Mouse (Mus musculus) large intestine, adult 2 months (tissue): Measurements from ENCODE around the gene Ears2. TPM values are rescaled to one million over a fixed set of nuclear protein-coding genes. Genes with fewer than 3 reads are reported as not detected.
"Not testable (repeated sequence)": the region's sequence is repeated elsewhere in the genome, so short reads cannot be mapped to it uniquely, and the experiment has no call there.

ENCODE experiments used
- DNase-seq: peaks from one replicate; pipeline ENCODE4 v3.0.0-alpha.2; 2012; ENCODE audit warnings: low read depth, low spot score
- WGBS: fragments of 180-500 bp; shearing (Covaris S2); methylation state at CpG from one replicate; pipeline ENCODE4 v1.1.7; 2018; 5-methylcytosine and 5-hydroxymethylcytosine counted together
- polyA plus RNA-seq: library from polyadenylated mRNA; depleted of rRNA; stranded (reverse); fragments of >200 nt; gene quantifications from 2 replicates; pipeline ENCODE4 v1.2.3, GENCODE M21; 2012; rRNA removed

The Ears2 gene
- polyA plus RNA-seq = 10.0 and 12.4 TPM in 2 replicates

GRCm38 (mm10) chr7:122066945-122067516 is at the start of gene Ears2, which contains the start of gene Ubfd1:
Gene Ears2, minus strand, starts transcription at chr7:122067263.
Gene Ubfd1, plus strand, starts transcription at chr7:122067175.
- DNase-seq = peak; percentile 79
- WGBS = under 1% methylated on average over 60 of the region's 60 CpGs

GRCm38 (mm10) chr7:122108206-122108605 is 41.1 kb upstream of the Ears2 start:
- no peak for DNase-seq
- 93% methylated on average over 6 of the region's 6 CpGs for WGBS

- 1% methylated on average over 43 of the region's 43 CpGs for WGBS
- DNase-seq = peak; percentile 60
Observed at GRCm38 (mm10) chr7:122101747-122102244, 34.7 kb upstream of the Ears2 start, which contains the start of gene Ndufab1. Gene Ndufab1, minus strand, starts transcription at chr7:122101886.

- DNase-seq = not testable (repeated sequence)
Observed at GRCm38 (mm10) chr7:122101014-122101746, 34.1 kb upstream of the Ears2 start.

GRCm38 (mm10) chr7:122099222-122099621 is 32.2 kb upstream of the Ears2 start:
- WGBS = 28% methylated on average over 4 of the region's 4 CpGs
- peak; percentile 38 for DNase-seq

More at GRCm38 (mm10) chr7:122101014-122101746, 34.1 kb upstream of the Ears2 start:
- 3% methylated on average over 28 of the region's 28 CpGs for WGBS

GRCm38 (mm10) chr7:122098009-122098408 is 30.9 kb upstream of the Ears2 start:
- 80% methylated on average over 3 of the region's 3 CpGs for WGBS
- DNase-seq = no peak

- no peak for DNase-seq
- 79% methylated on average over 2 of the region's 2 CpGs for WGBS
Observed at GRCm38 (mm10) chr7:122094564-122095330, 27.7 kb upstream of the Ears2 start.

- no peak for DNase-seq
- 83% methylated on average over 11 of the region's 11 CpGs for WGBS
Observed at GRCm38 (mm10) chr7:122087195-122087982, 20.3 kb upstream of the Ears2 start.

- DNase-seq = no peak
- WGBS = 95% methylated on average over 1 of the region's 1 CpGs
Observed at GRCm38 (mm10) chr7:122081071-122081470, 14.0 kb upstream of the Ears2 start.

- DNase-seq = no peak
- WGBS = 26% methylated on average over 8 of the region's 8 CpGs
Observed at GRCm38 (mm10) chr7:122079798-122080554, 12.9 kb upstream of the Ears2 start.

GRCm38 (mm10) chr7:122074374-122074773 is 7.3 kb upstream of the Ears2 start:
- WGBS = 64% methylated on average over 3 of the region's 3 CpGs
- no peak for DNase-seq

- WGBS = under 1% methylated on average over 58 of the region's 58 CpGs
- DNase-seq = no peak
Observed at GRCm38 (mm10) chr7:122067517-122068381, 686 bp upstream of the Ears2 start.

- DNase-seq = no peak
Observed at GRCm38 (mm10) chr7:122066102-122066944, 740 bp downstream of the Ears2 start.

GRCm38 (mm10) chr7:122065656-122066055 is 1.4 kb downstream of the Ears2 start:
- WGBS = 40% methylated on average over 1 of the region's 1 CpGs
- DNase-seq = no peak

More at GRCm38 (mm10) chr7:122066102-122066944, 740 bp downstream of the Ears2 start:
- WGBS = 4% methylated on average over 31 of the region's 31 CpGs

- DNase-seq = no peak
- WGBS = 65% methylated on average over 5 of the region's 5 CpGs
Observed at GRCm38 (mm10) chr7:122056633-122057032, 10.4 kb downstream of the Ears2 start.

- 61% methylated on average over 1 of the region's 1 CpGs for WGBS
- DNase-seq = no peak
Observed at GRCm38 (mm10) chr7:122050834-122051233, 16.2 kb downstream of the Ears2 start.

- 95% methylated on average over 9 of the region's 9 CpGs for WGBS
Observed at GRCm38 (mm10) chr7:122048191-122048590, 18.9 kb downstream of the Ears2 start.

More at GRCm38 (mm10) chr7:122048191-122048590, 18.9 kb downstream of the Ears2 start:
- no peak for DNase-seq
